Mouse (Mus musculus) heart, embryonic 15.5 days (tissue): ENCODE measurements around the gene Ssxb2. TPM values are rescaled to one million over a fixed set of nuclear protein-coding genes. Genes with fewer than 3 reads are reported as not detected.
"Not testable (repeated sequence)": the region's sequence is repeated elsewhere in the genome, so short reads cannot be mapped to it uniquely, and the experiment has no call there.

Experiments used
- ATAC-seq: fragments of 200-750 bp; cut with Nextera tagmentation; replicated peaks from 2 replicates; pipeline ENCODE4 v1.8.0; 2017; ENCODE audit warnings: low read depth, moderate TSS enrichment; ENCODE audit not compliant: insufficient number of reproducible peaks, insufficient read depth, low FRiP score
- H3K27ac ChIP-seq: fragments of 300-500 bp; sonication (generic); 2 replicates; pipeline ENCODE4 v1.5.1; 2015; ENCODE audit warnings: mild to moderate bottlenecking, inconsistent platforms
- H3K27me3 ChIP-seq: fragments of 300-500 bp; sonication (generic); 2 replicates; pipeline ENCODE4 v1.6.1; 2015; ENCODE audit warnings: inconsistent platforms
- H3K36me3 ChIP-seq: fragments of 300-500 bp; sonication (generic); 2 replicates; pipeline ENCODE4 v1.6.1; 2015; ENCODE audit warnings: mild to moderate bottlenecking, inconsistent platforms
- H3K4me1 ChIP-seq: fragments of 300-500 bp; sonication (generic); replicated peaks from 2 replicates; pipeline ENCODE4 v1.6.1; 2015; ENCODE audit warnings: inconsistent platforms
- H3K4me2 ChIP-seq: fragments of 300-500 bp; sonication (generic); 2 replicates; pipeline ENCODE4 v1.6.1; 2015; ENCODE audit warnings: inconsistent platforms, mild to moderate bottlenecking, moderate library complexity
- H3K4me3 ChIP-seq: fragments of 300-500 bp; sonication (generic); 2 replicates; pipeline ENCODE4 v1.5.1; 2015; ENCODE audit warnings: mild to moderate bottlenecking, inconsistent platforms
- H3K9ac ChIP-seq: fragments of 300-500 bp; sonication (generic); 2 replicates; pipeline ENCODE4 v1.6.1; 2015; ENCODE audit warnings: mild to moderate bottlenecking, inconsistent platforms
- H3K9me3 ChIP-seq: fragments of 300-500 bp; sonication (generic); replicated peaks from 2 replicates; pipeline ENCODE4 v1.6.1; 2016; ENCODE audit warnings: inconsistent platforms
- WGBS: fragments of 180-500 bp; shearing (Covaris S2); methylation state at CpG from one replicate; pipeline ENCODE4 v1.1.7; 2015; ENCODE audit warnings: mixed read lengths; 5-methylcytosine and 5-hydroxymethylcytosine counted together
- polyA plus RNA-seq: library from polyadenylated mRNA; unstranded; fragments of >200 nt; fragmentation: Nextera tagmentation; extraction: Ambion mirVana; gene quantifications from 2 replicates; pipeline ENCODE4 v1.2.1, GENCODE M21; 2015

Ssxb2 gene
- not detected in 2 replicates for polyA plus RNA-seq

DNA sequence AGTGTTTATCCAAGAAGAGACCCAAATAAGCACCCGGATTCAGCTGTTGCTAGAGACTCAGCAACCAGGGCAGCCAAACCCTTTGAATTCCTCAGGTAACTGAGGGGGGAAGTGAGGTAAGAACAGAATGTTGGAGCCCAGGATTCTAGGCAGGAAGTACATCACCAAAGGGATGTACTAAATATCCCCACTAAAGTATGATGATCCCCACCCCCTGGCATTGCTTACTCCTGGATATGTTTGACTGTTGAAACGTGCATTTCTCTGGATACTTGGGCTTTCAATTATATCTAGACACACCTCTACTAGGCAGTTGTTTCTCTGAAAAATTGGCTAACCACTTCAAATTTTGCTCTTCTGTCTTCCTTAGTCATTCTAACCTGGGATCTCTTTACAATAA, at the start of gene Ssxb2:
Gene Ssxb2, minus strand, starts transcription at position 101 of the 400 bp plus-strand sequence.
- H3K27me3 ChIP-seq, H3K27ac ChIP-seq, H3K4me1 ChIP-seq, H3K4me2 ChIP-seq, H3K9me3 ChIP-seq, H3K9ac ChIP-seq, H3K36me3 ChIP-seq, H3K4me3 ChIP-seq, ATAC-seq: not testable (repeated sequence)
- whole genome bisulfite sequencing, result 67% methylated on average over 2 of the region's 2 CpGs

- not testable (repeated sequence) for H3K36me3 ChIP-seq, H3K4me2 ChIP-seq, H3K27ac ChIP-seq, H3K9me3 ChIP-seq, H3K4me1 ChIP-seq, ATAC-seq, H3K9ac ChIP-seq, H3K27me3 ChIP-seq, H3K4me3 ChIP-seq
- WGBS, result 36% methylated on average over 1 of the region's 1 CpGs
Observed at GRCm38 (mm10) chrX:8413005-8413404, 48.5 kb downstream of the Ssxb2 start, which contains the start of gene Ssxb1. Gene Ssxb1, plus strand, starts transcription at chrX:8413305.

Other genes starting within 250 kb of the Ssxb2 start
- gene Ftsj1, start 209.3 kb downstream of the Ssxb2 start, polyA plus RNA-seq, result 20.8 and 29.6 TPM in 2 replicates
- 16.3 and 20.3 TPM in 2 replicates for gene Slc38a5, start 190.6 kb downstream of the Ssxb2 start, polyA plus RNA-seq
- not detected in 2 replicates for gene Ssxb10, start 134.3 kb downstream of the Ssxb2 start, polyA plus RNA-seq
- gene Ssxb9, start 94.7 kb downstream of the Ssxb2 start, polyA plus RNA-seq, result not detected in 2 replicates
- gene Ssxb1, start 48.4 kb downstream of the Ssxb2 start, polyA plus RNA-seq, result not detected in 2 replicates
- not detected in 2 replicates for gene Gm14459, start 63.2 kb upstream of the Ssxb2 start, polyA plus RNA-seq
- not detected in 2 replicates for gene Ssxb6, start 86.5 kb upstream of the Ssxb2 start, polyA plus RNA-seq
- not detected in 2 replicates for gene Ssxb3, start 130.1 kb upstream of the Ssxb2 start, polyA plus RNA-seq
- gene Ssxb8, start 229.1 kb upstream of the Ssxb2 start, polyA plus RNA-seq, result not detected in 2 replicates